Mouse (Mus musculus) Muller cell, postnatal 12 days (primary cell): Measurements from ENCODE around the gene Tlx3.

Source experiments
- DNase-seq: peaks from one replicate; pipeline ENCODE4 v3.0.0-alpha.2; 2015; ENCODE audit errors: inconsistent ontology term

Gene Tlx3

GRCm38 (mm10) chr11:33151128-33151779 lies 52.1 kb downstream of the Tlx3 start:
- no peak for DNase-seq
